Mouse (Mus musculus) heart, postnatal 0 days (tissue): Measurements from ENCODE around the gene Mpp6.

Experiments
- CTCF ChIP-seq: IDR thresholded peaks from 2 replicates; pipeline ENCODE4 v1.5.1; 2016; ENCODE audit warnings: antibody characterized with exemption, control low read depth, low read depth
- EP300 ChIP-seq: IDR thresholded peaks from 2 replicates; pipeline ENCODE4 v1.6.1; 2016; ENCODE audit warnings: antibody characterized with exemption, low read depth

GRCm38 (mm10) chr6:50068490-50068889 is 41.6 kb upstream of the Mpp6 start:
- TF ChIP-seq EP300 (no peak), CTCF (no peak)
